Mouse (Mus musculus) small intestine, adult 10 weeks (tissue): ENCODE data around the gene Fam166a. TPM values are rescaled to one million over a fixed set of nuclear protein-coding genes. Genes with fewer than 3 reads are reported as not detected.

ENCODE experiments used
- polyA plus RNA-seq: library from polyadenylated mRNA; stranded (reverse); fragments of 350-450 nt; fragmentation: Illumina TruSeq; extraction: RNeasy Lipid Tissue Mini Kit (QIAGEN cat#74804); gene quantifications from one replicate; pipeline ENCODE4 v1.2.3, GENCODE M21; 2014; ENCODE audit warnings: low replicate concordance

Gene Fam166a
- not detected for polyA plus RNA-seq

GRCm38 (mm10) chr2:25218445-25218844, at the start of gene Fam166a:
Fam166a (plus strand) TSS chr2:25218745.

DNA sequence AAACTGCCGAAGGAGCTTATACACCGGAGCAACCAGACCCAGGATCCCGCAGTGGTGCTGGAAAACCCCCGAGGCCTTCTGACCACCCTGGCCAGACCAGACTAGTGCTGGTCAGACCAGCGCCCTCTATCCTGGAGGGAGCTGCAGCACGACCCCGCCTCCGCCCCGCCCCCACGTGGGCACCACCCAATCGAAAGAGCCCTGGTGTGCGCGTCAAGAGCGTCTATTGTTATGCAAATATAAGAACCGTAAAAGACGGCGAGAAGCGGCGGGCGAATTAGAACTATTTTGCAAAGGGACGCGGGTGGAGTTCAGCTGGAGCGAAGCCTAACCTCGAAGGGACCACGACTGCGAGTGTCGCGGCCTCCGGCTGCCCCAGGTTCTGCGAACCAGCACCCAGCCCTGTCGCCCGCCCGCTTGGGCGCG, 38.1 kb upstream of the Fam166a start, which contains the start of gene Nrarp:
TSS of gene Nrarp (plus strand) at position 281 of the 426 bp plus-strand sequence.

GRCm38 (mm10) chr2:25196172-25196954, 22.2 kb upstream of the Fam166a start, which contains the start of gene Tor4a:
Tor4a (minus strand) TSS chr2:25196886.

GRCm38 (mm10) chr2:25211121-25211670, 7.3 kb upstream of the Fam166a start, which contains the start of gene Nelfb:
Nelfb (minus strand) TSS chr2:25211489.

GRCm38 (mm10) chr2:25214444-25214843, 4.1 kb upstream of the Fam166a start, which contains the start of gene Stpg3:
Stpg3 (minus strand) TSS chr2:25214637.

GRCm38 (mm10) chr2:25224492-25224765, 5.9 kb downstream of the Fam166a start, which contains the start of gene Tubb4b:
Tubb4b (minus strand) TSS chr2:25224702.

DNA sequence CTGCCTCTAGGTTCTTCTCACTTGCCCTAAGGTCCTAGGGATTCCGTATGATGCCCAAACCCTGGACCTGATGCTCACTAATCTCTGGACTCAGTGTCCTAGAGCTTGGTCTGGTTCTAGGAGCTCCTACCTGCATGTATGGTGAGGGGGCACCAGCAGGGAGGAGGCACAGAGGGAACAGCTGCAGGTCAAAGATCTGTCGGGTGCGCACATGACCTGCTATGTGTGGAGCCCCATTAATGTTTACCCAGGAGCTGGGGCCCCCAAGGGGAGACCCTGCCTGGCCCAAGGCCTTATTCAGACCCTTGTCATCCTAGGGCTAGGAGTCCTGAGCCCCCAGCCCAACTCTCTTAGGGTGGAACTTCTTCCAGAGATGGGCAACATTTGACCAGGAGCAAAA, 15.5 kb downstream of the Fam166a start, which contains the start of gene Slc34a3:
TSS of gene Slc34a3 (minus strand) at position 315 of the 400 bp plus-strand sequence.

GRCm38 (mm10) chr2:25236614-25237013, 18.1 kb downstream of the Fam166a start, which contains the start of gene Rnf224:
Rnf224 (minus strand) TSS chr2:25236787.

GRCm38 (mm10) chr2:25242101-25242506, 23.6 kb downstream of the Fam166a start, which contains the start of the genes Rnf208 and Cysrt1:
Rnf208 (plus strand) TSS chr2:25242255.
Cysrt1 (minus strand) TSS chr2:25242452.

GRCm38 (mm10) chr2:25246183-25247072, 27.9 kb downstream of the Fam166a start, which contains the start of gene AL732309.1:
AL732309.1 (minus strand) TSS chr2:25246863.

GRCm38 (mm10) chr2:25255284-25255779, 36.8 kb downstream of the Fam166a start, which contains the start of gene Tmem203:
Tmem203 (plus strand) TSS chr2:25255439.

DNA sequence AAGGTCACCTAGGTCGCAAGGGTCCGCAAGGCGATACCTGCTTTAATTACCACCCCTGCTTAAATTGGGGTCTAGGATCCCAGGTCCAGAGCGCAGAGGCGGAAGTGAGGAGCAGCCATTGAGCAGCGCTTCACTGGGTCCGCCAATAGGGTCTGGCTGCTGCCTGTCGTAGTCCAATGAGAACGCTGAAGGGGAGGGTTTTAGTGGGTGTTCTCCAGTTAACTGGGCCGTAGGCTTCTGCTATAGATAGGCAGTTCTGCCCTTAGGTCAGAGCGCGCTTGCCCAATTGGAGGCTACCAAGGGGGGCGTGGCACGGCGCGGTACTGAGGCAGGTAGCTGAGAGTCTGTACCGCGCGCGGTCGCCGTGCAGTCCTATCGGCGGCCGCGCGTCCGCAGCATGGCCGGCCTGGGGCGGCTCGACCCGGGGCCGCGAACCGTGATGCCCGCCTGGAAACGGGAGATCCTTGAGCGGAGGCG, 43.8 kb downstream of the Fam166a start, which contains the start of gene Tprn:
TSS of gene Tprn (plus strand) at position 328 of the 477 bp plus-strand sequence.

Other genes starting within 250 kb of the Fam166a start
- 23.6 TPM for gene Mrpl41, start 243.6 kb upstream of the Fam166a start, polyA plus RNA-seq
- gene Pnpla7, start 242.7 kb upstream of the Fam166a start, polyA plus RNA-seq: 2.2 TPM
- 1.8 TPM for gene Nsmf, start 164.4 kb upstream of the Fam166a start, polyA plus RNA-seq
- 43.1 TPM for gene Entpd8, start 138.4 kb upstream of the Fam166a start, polyA plus RNA-seq
- not detected for gene Noxa1, start 123.6 kb upstream of the Fam166a start, polyA plus RNA-seq
- gene Nrarp, start 38.0 kb upstream of the Fam166a start, polyA plus RNA-seq: 17.8 TPM
- 2.0 TPM for gene Tor4a, start 21.9 kb upstream of the Fam166a start, polyA plus RNA-seq
- 3.2 TPM for gene Nelfb, start 7.3 kb upstream of the Fam166a start, polyA plus RNA-seq
- gene Stpg3, start 4.1 kb upstream of the Fam166a start, polyA plus RNA-seq: not detected
- gene Tubb4b, start 6.0 kb downstream of the Fam166a start, polyA plus RNA-seq: 46.6 TPM
- gene Slc34a3, start 15.6 kb downstream of the Fam166a start, polyA plus RNA-seq: not detected
- not detected for gene Rnf224, start 18.0 kb downstream of the Fam166a start, polyA plus RNA-seq
- gene Rnf208, start 23.5 kb downstream of the Fam166a start, polyA plus RNA-seq: not detected
- gene Cysrt1, start 23.7 kb downstream of the Fam166a start, polyA plus RNA-seq: not detected
- gene AL732309.1, start 28.1 kb downstream of the Fam166a start, polyA plus RNA-seq: 0.93 TPM
- gene Tmem203, start 36.7 kb downstream of the Fam166a start, polyA plus RNA-seq: not detected
- 2.3 TPM for gene Tprn, start 43.9 kb downstream of the Fam166a start, polyA plus RNA-seq
- 0.56 TPM for gene Ssna1, start 53.7 kb downstream of the Fam166a start, polyA plus RNA-seq
- gene Anapc2, start 53.7 kb downstream of the Fam166a start, polyA plus RNA-seq: 4.6 TPM
- gene Tmem210, start 69.4 kb downstream of the Fam166a start, polyA plus RNA-seq: not detected
- 0.37 TPM for gene Lrrc26, start 71.2 kb downstream of the Fam166a start, polyA plus RNA-seq
- gene Grin1, start 100.4 kb downstream of the Fam166a start, polyA plus RNA-seq: not detected
- gene Man1b1, start 113.6 kb downstream of the Fam166a start, polyA plus RNA-seq: 13.8 TPM
- gene Dpp7, start 137.6 kb downstream of the Fam166a start, polyA plus RNA-seq: 2.0 TPM
- 5.0 TPM for gene Uap1l1, start 146.9 kb downstream of the Fam166a start, polyA plus RNA-seq
- gene Sapcd2, start 153.6 kb downstream of the Fam166a start, polyA plus RNA-seq: 0.11 TPM
- not detected for gene Entpd2, start 177.1 kb downstream of the Fam166a start, polyA plus RNA-seq
- 4.4 TPM for gene Npdc1, start 180.6 kb downstream of the Fam166a start, polyA plus RNA-seq
- not detected for gene Fut7, start 204.5 kb downstream of the Fam166a start, polyA plus RNA-seq
- 0.48 TPM for gene Abca2, start 210.0 kb downstream of the Fam166a start, polyA plus RNA-seq
- not detected for gene Clic3, start 238.1 kb downstream of the Fam166a start, polyA plus RNA-seq
- 5.1 TPM for gene Paxx, start 242.3 kb downstream of the Fam166a start, polyA plus RNA-seq